Mouse (Mus musculus): ENCODE data around the gene Aox2. TPM values are rescaled to one million over a fixed set of nuclear protein-coding genes. Genes with fewer than 3 reads are reported as not detected.

Aox2 gene
- polyA plus RNA-seq, 1 experiment, result not detected

- no peaks in the 10 kb centered on the region for H3K4me1 ChIP-seq (ENCODE audit: control insufficient read depth, insufficient read depth, low read length)
- no peak for TF ChIP-seq POLR2A (IDR thresholded peaks at IDR 0.05; ENCODE audit: low read depth, low read length)
- no peak for TF ChIP-seq CTCF (IDR thresholded peaks at IDR 0.05; ENCODE audit: borderline replicate concordance, insufficient read depth, low read length)
- no peak overlapping the region for H3K27ac ChIP-seq (ENCODE audit: insufficient read depth, low read length)
- no peak overlapping the region for H3K4me3 ChIP-seq (ENCODE audit: insufficient read depth, low read length)
Measured at GRCm38 (mm10) chr1:58424551-58424950, 146.4 kb downstream of the Aox2 start.

Other genes with a start within 250 kb of the Aox2 start
- gene Aox1, start 248.4 kb upstream of the Aox2 start, polyA plus RNA-seq (2011; ENCODE audit: insufficient read length, low read depth, missing spikeins), result 4.1 and 5.2 TPM in 2 replicates
- gene Aox3, start 165.2 kb upstream of the Aox2 start, polyA plus RNA-seq (2011; ENCODE audit: insufficient read length, low read depth, missing spikeins), result 0.14 and 0.15 TPM in 2 replicates
- not detected in 2 replicates for gene Aox4, start 67.9 kb upstream of the Aox2 start, polyA plus RNA-seq (2011; ENCODE audit: insufficient read length, low read depth, missing spikeins)
- 360 and 397 TPM in 2 replicates for gene Bzw1, start 114.6 kb downstream of the Aox2 start, polyA plus RNA-seq (2011; ENCODE audit: insufficient read length, low read depth, missing spikeins)
- 118 and 153 TPM in 2 replicates for gene Clk1, start 145.7 kb downstream of the Aox2 start, polyA plus RNA-seq (2011; ENCODE audit: insufficient read length, low read depth, missing spikeins)
- gene Nif3l1, start 166.8 kb downstream of the Aox2 start, polyA plus RNA-seq (2011; ENCODE audit: insufficient read length, low read depth, missing spikeins), result 32.4 and 36.3 TPM in 2 replicates
- gene Ppil3, start 167.2 kb downstream of the Aox2 start, polyA plus RNA-seq (2011; ENCODE audit: insufficient read length, low read depth, missing spikeins), result 50.6 and 70.9 TPM in 2 replicates
- gene Orc2, start 226.8 kb downstream of the Aox2 start, polyA plus RNA-seq (2011; ENCODE audit: insufficient read length, low read depth, missing spikeins), result 27.3 and 35.3 TPM in 2 replicates